Mouse (Mus musculus): ENCODE measurements at regions not wholly inside any gene's neighbourhood (a gene's known extent, or its start where the extent isn't known, plus 50 kb on each side); places are given as distances from the start of the nearest gene placed in this dataset.

DNA sequence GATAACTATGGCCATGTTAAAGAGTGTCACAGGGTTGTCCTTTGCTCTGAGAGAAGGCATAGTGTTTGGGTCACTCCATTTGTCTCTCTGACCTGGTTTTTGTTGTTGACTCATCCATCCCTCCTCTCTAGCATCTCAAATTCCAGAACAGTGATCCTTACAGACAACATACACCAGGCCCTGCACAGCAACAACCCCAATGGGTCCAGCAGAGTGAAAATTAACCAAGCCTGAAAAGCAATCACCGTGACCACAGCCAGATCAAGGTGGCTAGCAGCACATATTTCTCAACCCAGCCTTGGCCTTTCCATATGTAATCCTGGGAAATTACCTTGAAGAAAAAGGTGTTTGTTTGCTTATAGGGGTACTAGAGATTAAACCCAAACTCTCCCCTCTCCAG lies 162.0 kb upstream of the Plekha5 start:
- no peak for TF ChIP-seq CTCF (IDR thresholded peaks at IDR 0.05; ENCODE audit: low read depth, low read length)
- no peak for TF ChIP-seq GATA1 (IDR thresholded peaks at IDR 0.05; ENCODE audit: borderline replicate concordance, low read length)

Data from G1E (cell line).